Mouse (Mus musculus) heart, postnatal 0 days (tissue): ENCODE results near the gene Helb. TPM values are rescaled to one million over a fixed set of nuclear protein-coding genes. Genes with fewer than 3 reads are reported as not detected.

Experiments used
- ATAC-seq: fragments of 200-750 bp; cut with Nextera tagmentation; 2 replicates; pipeline ENCODE4 v1.8.0; 2017; ENCODE audit warnings: low read depth, moderate number of reproducible peaks, moderate library complexity; ENCODE audit not compliant: insufficient read depth
- DNase-seq: peaks from one replicate; pipeline ENCODE4 v3.0.0-alpha.2; 2016; ENCODE audit warnings: low spot score
- H3K27ac ChIP-seq: fragments of 300-500 bp; sonication (generic); 2 replicates; pipeline ENCODE4 v1.5.1; 2014; ENCODE audit warnings: low read depth, mild to moderate bottlenecking
- H3K27me3 ChIP-seq: fragments of 300-500 bp; sonication (generic); 2 replicates; pipeline ENCODE4 v1.6.1; 2014; ENCODE audit warnings: low read length, mixed read lengths; ENCODE audit not compliant: control insufficient read depth, insufficient read depth
- H3K36me3 ChIP-seq: fragments of 300-500 bp; sonication (generic); replicated peaks from 2 replicates; pipeline ENCODE4 v1.6.1; 2014; ENCODE audit warnings: low read length, mixed read lengths; ENCODE audit not compliant: control insufficient read depth, insufficient read depth
- H3K4me1 ChIP-seq: fragments of 300-500 bp; sonication (generic); 2 replicates; pipeline ENCODE4 v1.6.1; 2014; ENCODE audit warnings: antibody characterized with exemption; ENCODE audit not compliant: control insufficient read depth, insufficient read depth
- H3K4me2 ChIP-seq: fragments of 300-500 bp; sonication (generic); 2 replicates; pipeline ENCODE4 v1.6.1; 2014; ENCODE audit warnings: low read depth, mild to moderate bottlenecking, low read length, moderate library complexity
- H3K4me3 ChIP-seq: fragments of 300-500 bp; sonication (generic); 2 replicates; pipeline ENCODE4 v1.5.1; 2014; ENCODE audit warnings: low read depth, low read length
- H3K9ac ChIP-seq: fragments of 300-500 bp; sonication (generic); replicated peaks from 2 replicates; pipeline ENCODE4 v1.6.1; 2014; ENCODE audit warnings: low read depth, low read length, mixed read lengths
- H3K9me3 ChIP-seq: fragments of 300-500 bp; sonication (generic); replicated peaks from 2 replicates; pipeline ENCODE4 v1.6.1; 2016; ENCODE audit warnings: low read length; ENCODE audit not compliant: control insufficient read depth
- CTCF ChIP-seq: IDR thresholded peaks from 2 replicates; pipeline ENCODE4 v1.5.1; 2016; ENCODE audit warnings: antibody characterized with exemption, control low read depth, low read depth
- EP300 ChIP-seq: IDR thresholded peaks from 2 replicates; pipeline ENCODE4 v1.6.1; 2016; ENCODE audit warnings: antibody characterized with exemption, low read depth
- WGBS: fragments of 180-500 bp; shearing (Covaris S2); extraction: QIAGEN DNeasy Blood & Tissue Kit; methylation state at CpG from one replicate; pipeline ENCODE4 v1.1.7; 2014; 5-methylcytosine and 5-hydroxymethylcytosine counted together
- polyA plus RNA-seq: library from polyadenylated mRNA; unstranded; fragments of >200 nt; fragmentation: Nextera tagmentation; extraction: Ambion mirVana; gene quantifications from 2 replicates; pipeline ENCODE4 v1.2.1, GENCODE M21; 2015
- total RNA-seq: library from RNA; depleted of rRNA; stranded (reverse); fragments of >200 nt; gene quantifications from 2 replicates; pipeline ENCODE4 v1.2.3, GENCODE M21; 2014; ENCODE audit warnings: low replicate concordance

Gene Helb
- total and polyA plus RNA-seq, 2 experiments from 2014 or later: 5.6 to 15.3 TPM

- no peaks in the 10 kb centered on the region for H3K9me3 ChIP-seq
- DNase-seq: no peak
- H3K27ac ChIP-seq: peak overlapping the region; percentile 89
- 0 out of 2 replicates have a peak, but pooled peaks cover 3% of the 10 kb centered on the region for H3K4me1 ChIP-seq
- peak overlapping the region; percentile 76 for H3K4me3 ChIP-seq
- H3K4me2 ChIP-seq: peak overlapping the region; percentile 69
- WGBS: 72% methylated on average over 3 of the region's 3 CpGs
- ATAC-seq: no peak
- peak overlapping the region; percentile 73 for H3K9ac ChIP-seq
- H3K27me3 ChIP-seq: no peaks in the 10 kb centered on the region
- peaks cover 10% of the 10 kb centered on the region for H3K36me3 ChIP-seq
- no peak for TF ChIP-seq EP300
- TF ChIP-seq CTCF: no peak
Measured at GRCm38 (mm10) chr10:120111691-120112319, 982 bp downstream of the Helb start.

DNA sequence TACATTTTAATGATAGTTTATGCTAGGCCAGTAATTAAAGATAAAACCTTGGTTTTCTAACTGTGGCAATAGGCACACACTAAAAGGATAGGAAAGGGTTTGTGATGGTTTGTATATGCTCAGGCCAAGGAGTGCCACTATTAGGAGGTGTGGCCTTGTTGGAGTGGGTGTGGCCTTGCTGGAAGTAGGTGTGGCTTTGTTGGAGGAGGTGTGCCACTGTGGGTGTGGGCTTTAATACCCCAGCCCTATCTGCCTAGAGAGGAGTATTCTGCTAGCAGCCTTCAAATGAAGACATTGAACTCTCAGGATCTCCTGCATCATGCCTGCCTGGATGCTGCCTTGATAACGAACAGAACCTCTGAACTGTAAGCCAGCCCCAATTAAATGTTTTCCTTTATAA lies 12.0 kb downstream of the Helb start:
- no peak for ATAC-seq
- 96% methylated on average over 1 of the region's 1 CpGs for WGBS

GRCm38 (mm10) chr10:120097564-120097963 lies 15.2 kb downstream of the Helb start:
- TF ChIP-seq CTCF (no peak), EP300 (no peak)
- peaks cover 80% of the 10 kb centered on the region for H3K36me3 ChIP-seq

More for the DNA sequence above, 12.0 kb downstream of the Helb start:
- Histone ChIP-seq H3K4me1 (0 out of 2 replicates have a peak, but pooled peaks cover 10% of the 10 kb centered on the region), H3K27me3 (no peaks in the 10 kb centered on the region), H3K4me2 (no peak overlapping the region), H3K4me3 (no peak overlapping the region), H3K9me3 (no peaks in the 10 kb centered on the region), H3K27ac (no peak overlapping the region), H3K36me3 (peaks cover 71% of the 10 kb centered on the region), H3K9ac (no peak overlapping the region)
- no peak for DNase-seq
- TF ChIP-seq CTCF: no peak
- no peak for TF ChIP-seq EP300

DNA sequence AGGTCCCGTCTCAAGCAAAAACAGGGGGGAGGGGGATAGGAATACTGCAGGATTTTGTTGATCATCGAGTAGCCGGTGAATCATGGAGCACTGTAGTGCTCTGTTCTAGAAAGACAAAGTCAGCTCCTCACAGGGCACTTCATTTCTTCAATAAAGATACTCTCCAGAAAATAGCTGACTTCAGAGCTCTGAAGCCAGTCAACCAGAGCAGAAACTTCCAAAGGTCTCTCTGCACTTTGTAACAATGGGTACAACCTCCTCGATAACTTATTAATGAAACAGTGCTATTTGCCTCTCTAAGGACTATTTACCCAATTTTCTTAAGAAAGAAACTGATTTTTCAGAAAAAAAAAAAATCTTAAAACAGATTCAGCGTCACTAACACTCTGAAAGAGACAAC lies 17.1 kb downstream of the Helb start:
- DNase-seq (no peak), ATAC-seq (no peak)
- Histone ChIP-seq H3K9me3 (no peaks in the 10 kb centered on the region), H3K36me3 (peaks cover 80% of the 10 kb centered on the region), H3K27me3 (no peaks in the 10 kb centered on the region), H3K27ac (no peak overlapping the region), H3K4me3 (no peak overlapping the region), H3K9ac (no peak overlapping the region), H3K4me2 (no peak overlapping the region), H3K4me1 (no peaks in the 10 kb centered on the region)
- TF ChIP-seq EP300: no peak
- no peak for TF ChIP-seq CTCF
- WGBS: 94% methylated on average over 5 of the region's 5 CpGs

More at GRCm38 (mm10) chr10:120097564-120097963, 15.2 kb downstream of the Helb start:
- H3K4me2 ChIP-seq: no peak overlapping the region
- no peaks in the 10 kb centered on the region for H3K9me3 ChIP-seq
- ATAC-seq: no peak
- H3K27ac ChIP-seq: no peak overlapping the region
- no peaks in the 10 kb centered on the region for H3K4me1 ChIP-seq
- 89% methylated on average over 5 of the region's 5 CpGs for WGBS
- H3K9ac ChIP-seq: no peak overlapping the region
- H3K4me3 ChIP-seq: no peak overlapping the region
- H3K27me3 ChIP-seq: no peaks in the 10 kb centered on the region
- DNase-seq: no peak

DNA sequence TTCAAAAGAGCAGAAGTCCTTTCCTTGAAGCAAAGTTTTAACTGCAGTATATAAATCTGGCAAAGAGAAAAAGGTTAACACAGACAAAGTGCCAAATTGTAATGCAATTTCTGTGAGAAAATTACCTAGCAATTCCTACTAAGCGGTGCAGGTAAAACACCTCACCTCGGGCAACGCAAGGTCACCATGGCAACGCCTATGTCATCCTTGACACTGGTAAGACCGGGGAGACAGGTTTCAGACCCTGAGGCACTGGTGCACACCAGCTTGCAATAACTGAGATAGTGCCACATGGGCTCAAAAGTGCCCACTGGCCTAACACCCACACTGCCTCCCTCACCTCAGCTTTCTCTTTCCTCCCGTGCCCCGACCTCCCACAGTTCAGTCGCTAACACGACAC lies 17.7 kb downstream of the Helb start:
- Histone ChIP-seq H3K4me3 (no peak overlapping the region), H3K9ac (no peak overlapping the region), H3K36me3 (peaks cover 79% of the 10 kb centered on the region), H3K9me3 (no peaks in the 10 kb centered on the region), H3K27ac (no peak overlapping the region), H3K27me3 (no peaks in the 10 kb centered on the region), H3K4me2 (no peak overlapping the region), H3K4me1 (no peaks in the 10 kb centered on the region)
- WGBS: 94% methylated on average over 9 of the region's 9 CpGs
- DNase-seq (no peak), ATAC-seq (no peak)
- TF ChIP-seq EP300: no peak
- no peak for TF ChIP-seq CTCF

GRCm38 (mm10) chr10:120092548-120092947 lies 20.2 kb downstream of the Helb start:
- H3K9ac ChIP-seq: no peak overlapping the region
- H3K4me2 ChIP-seq: no peak overlapping the region
- H3K36me3 ChIP-seq: peaks cover 81% of the 10 kb centered on the region
- no peaks in the 10 kb centered on the region for H3K9me3 ChIP-seq
- no peak for TF ChIP-seq CTCF
- no peak for TF ChIP-seq EP300
- WGBS: 88% methylated on average over 12 of the region's 12 CpGs
- no peaks in the 10 kb centered on the region for H3K4me1 ChIP-seq
- H3K27ac ChIP-seq: no peak overlapping the region
- no peaks in the 10 kb centered on the region for H3K27me3 ChIP-seq
- H3K4me3 ChIP-seq: no peak overlapping the region
- DNase-seq (no peak), ATAC-seq (no peak)
